Mouse (Mus musculus) olfactory bulb, adult 2 months (tissue): ENCODE measurements around the gene Skap2. TPM values are rescaled to one million over a fixed set of nuclear protein-coding genes. Genes with fewer than 3 reads are reported as not detected.

Experiments used
- H3K27ac ChIP-seq: fragments of 200-500 bp; 2 replicates; pipeline ENCODE4 v1.5.1; 2012; ENCODE audit warnings: low read depth, low read length; ENCODE audit not compliant: insufficient read depth
- H3K4me1 ChIP-seq: fragments of 200-500 bp; 2 replicates; pipeline ENCODE4 v1.6.1; 2012; ENCODE audit warnings: low read length; ENCODE audit not compliant: control insufficient read depth, insufficient read depth
- H3K4me3 ChIP-seq: fragments of 200-500 bp; 2 replicates; pipeline ENCODE4 v1.5.1; 2012; ENCODE audit warnings: mild to moderate bottlenecking, low read depth, low read length, moderate library complexity; ENCODE audit not compliant: insufficient read depth
- CTCF ChIP-seq: fragments of 200-500 bp; IDR thresholded peaks from 2 replicates; pipeline ENCODE4 v1.5.1; 2012; ENCODE audit warnings: low read depth, mild to moderate bottlenecking, low read length, moderate library complexity; ENCODE audit not compliant: insufficient read depth
- POLR2A ChIP-seq: fragments of 200-500 bp; IDR thresholded peaks from 2 replicates; pipeline ENCODE4 v1.6.1; 2012; ENCODE audit warnings: mild to moderate bottlenecking, low read depth, low read length, moderate library complexity; ENCODE audit not compliant: insufficient read depth
- WGBS: fragments of 180-500 bp; shearing (Covaris S2); methylation state at CpG from one replicate; pipeline ENCODE4 v1.1.7; 2018; 5-methylcytosine and 5-hydroxymethylcytosine counted together
- polyA plus RNA-seq: library from polyadenylated mRNA; stranded (reverse); fragments of >200 nt; gene quantifications from 2 replicates; pipeline ENCODE4 v1.2.4, GENCODE M21; 2012; ENCODE audit warnings: low replicate concordance; ENCODE audit not compliant: missing spikeins, insufficient read depth, insufficient read length

The Skap2 gene
- not detected in 2 replicates for polyA plus RNA-seq

- TF ChIP-seq CTCF (no peak), POLR2A (no peak)
- Histone ChIP-seq H3K27ac (no peak within 1 kb of the TSS), H3K4me3 (peak within 1 kb of the TSS; percentile 46), H3K4me1 (peaks cover 4% of the 10 kb centered on the region; the same call in 1 of the 2 replicates)
- WGBS = 2% methylated on average over 51 of the region's 51 CpGs
Measured at GRCm38 (mm10) chr6:52012409-52013244, at the start of gene Skap2. TSS of gene Skap2 (minus strand) at chr6:52012549.

DNA sequence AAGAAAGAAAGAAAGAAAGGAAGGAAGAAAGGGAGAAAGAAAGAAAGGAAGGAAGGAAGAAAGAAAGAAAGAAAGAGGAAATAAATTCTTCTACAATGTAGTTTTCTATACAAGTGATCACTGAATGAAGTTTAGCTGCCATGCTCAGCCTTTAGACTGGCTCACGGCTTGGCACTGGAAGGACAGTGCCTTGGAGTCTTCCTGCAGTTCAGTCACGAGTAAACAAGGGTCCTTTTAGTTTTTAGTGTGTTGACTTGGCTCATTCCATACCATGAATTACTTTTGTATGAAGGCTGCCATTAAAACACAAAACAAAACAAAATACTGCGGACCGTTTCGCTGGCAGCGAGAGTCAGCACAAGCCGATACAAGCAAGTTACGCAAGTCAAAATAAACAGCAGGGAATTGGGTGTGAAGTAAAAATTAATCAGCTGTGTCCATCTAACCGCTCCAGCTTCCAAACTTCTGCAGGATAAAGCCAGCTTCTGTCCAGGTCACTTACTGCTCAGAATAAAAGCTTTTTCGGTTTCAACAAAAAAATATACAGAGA is 46.6 kb upstream of the Skap2 start:
- no peak overlapping the region for H3K4me3 ChIP-seq
- no peaks in the 10 kb centered on the region for H3K4me1 ChIP-seq
- WGBS = 30% methylated on average over 10 of the region's 10 CpGs
- no peak overlapping the region for H3K27ac ChIP-seq
- no peak for TF ChIP-seq CTCF

GRCm38 (mm10) chr6:52058120-52058519 is 45.8 kb upstream of the Skap2 start:
- Histone ChIP-seq H3K4me3 (no peak overlapping the region), H3K27ac (no peak overlapping the region), H3K4me1 (no peaks in the 10 kb centered on the region)
- TF ChIP-seq POLR2A = no peak
- no peak for TF ChIP-seq CTCF
- whole genome bisulfite sequencing = 39% methylated on average over 5 of the region's 5 CpGs

DNA sequence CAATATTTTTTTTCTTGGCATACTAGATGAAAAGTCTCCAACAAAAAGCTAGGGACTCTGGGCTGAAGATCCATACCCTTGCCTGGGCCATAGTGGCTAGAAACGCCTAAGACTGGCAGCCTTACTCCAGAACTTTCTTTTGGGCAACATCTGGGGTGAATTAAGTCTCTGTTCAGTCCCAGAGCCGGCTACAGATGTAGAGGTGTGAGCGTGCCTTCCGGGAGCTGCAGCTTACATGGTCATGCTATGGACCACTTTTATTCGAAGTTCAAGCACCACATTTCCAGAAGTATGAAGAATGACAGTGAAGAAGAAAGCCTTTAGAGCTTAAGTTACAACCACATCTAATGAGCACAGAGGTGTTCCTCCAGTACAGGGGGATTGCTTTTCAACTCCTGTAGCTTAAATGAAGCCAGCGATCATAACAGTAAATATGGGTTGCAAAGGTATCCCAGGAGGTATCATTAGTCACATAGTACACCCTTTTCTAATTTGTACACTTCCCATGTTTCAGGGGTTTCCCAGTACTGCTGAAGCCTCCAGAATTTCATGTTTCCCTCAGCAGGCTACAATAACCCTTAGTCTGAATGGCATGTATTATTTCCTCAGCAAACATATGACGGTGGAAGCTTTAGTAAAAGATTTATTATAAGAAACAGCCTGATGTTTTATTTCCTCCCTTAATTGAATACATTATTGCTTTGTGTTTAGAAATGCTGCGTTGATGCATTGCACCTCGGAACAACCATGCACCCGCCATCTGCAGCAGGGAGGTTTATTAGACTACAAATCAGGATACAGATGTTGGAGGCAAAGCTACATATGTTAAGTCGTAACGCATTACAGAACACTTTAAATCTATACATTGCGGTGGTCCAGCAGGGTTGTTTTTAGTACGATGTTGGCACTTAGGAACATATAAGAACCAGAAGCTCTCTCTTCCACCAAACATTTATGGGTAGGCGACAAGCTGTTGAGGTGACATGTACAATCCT is 41.5 kb upstream of the Skap2 start:
- 91% methylated on average over 15 of the region's 15 CpGs for WGBS

DNA sequence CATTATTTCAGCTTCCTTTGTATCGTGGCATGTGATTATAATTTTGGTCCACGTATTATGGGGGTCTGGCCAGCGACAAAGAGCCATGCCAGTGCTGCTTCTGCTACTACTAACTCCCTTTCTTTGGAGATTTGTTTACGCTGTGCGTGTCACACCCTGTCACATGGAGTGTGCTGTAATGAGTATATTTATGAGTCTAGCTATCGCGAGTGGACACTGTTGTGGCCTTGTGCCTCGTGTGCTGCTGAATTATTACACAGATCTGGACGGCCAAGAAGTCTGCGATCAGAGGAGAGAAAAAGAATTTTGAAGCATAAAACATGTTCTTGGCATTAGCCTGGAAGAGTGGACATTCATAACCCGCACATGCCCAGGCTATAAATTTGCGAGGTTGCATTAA is 37.7 kb upstream of the Skap2 start:
- 89% methylated on average over 12 of the region's 12 CpGs for WGBS
- Histone ChIP-seq H3K4me3 (no peak overlapping the region), H3K27ac (no peak overlapping the region), H3K4me1 (no peaks in the 10 kb centered on the region)
- TF ChIP-seq CTCF (no peak), POLR2A (no peak)

More for the DNA sequence above, 41.5 kb upstream of the Skap2 start:
- H3K4me1 ChIP-seq = no peaks in the 10 kb centered on the region
- no peak overlapping the region for H3K27ac ChIP-seq
- TF ChIP-seq CTCF (no peak), POLR2A (no peak)
- H3K4me3 ChIP-seq = no peak overlapping the region

GRCm38 (mm10) chr6:52045517-52045916 is 33.2 kb upstream of the Skap2 start:
- 62% methylated on average over 5 of the region's 5 CpGs for WGBS
- H3K4me1 ChIP-seq = no peaks in the 10 kb centered on the region
- H3K4me3 ChIP-seq = no peak overlapping the region
- TF ChIP-seq POLR2A = no peak
- no peak for TF ChIP-seq CTCF
- no peak overlapping the region for H3K27ac ChIP-seq

DNA sequence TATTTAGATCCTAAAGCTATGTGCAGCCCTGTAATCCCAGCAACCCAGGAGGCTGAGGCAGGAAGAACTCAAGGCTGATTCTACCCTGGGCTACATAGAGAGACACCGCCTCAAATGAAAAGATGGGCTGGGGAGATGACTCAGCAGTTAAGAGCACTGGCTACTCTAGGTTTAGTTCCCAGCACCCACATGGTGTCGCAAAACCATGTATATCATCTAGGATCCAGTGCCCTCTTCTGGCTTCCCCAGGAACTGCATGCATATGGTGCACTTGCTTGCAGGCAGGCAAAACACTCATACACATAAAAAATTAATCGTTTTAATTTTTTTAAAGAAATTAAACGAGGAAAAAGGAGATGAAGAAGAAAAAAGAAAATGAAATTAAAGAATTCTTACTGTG is 23.7 kb upstream of the Skap2 start:
- Histone ChIP-seq H3K4me1 (no peaks in the 10 kb centered on the region), H3K4me3 (no peak overlapping the region), H3K27ac (no peak overlapping the region)
- WGBS = 80% methylated on average over 4 of the region's 4 CpGs
- TF ChIP-seq POLR2A (no peak), CTCF (no peak)

- Histone ChIP-seq H3K27ac (no peak overlapping the region), H3K4me1 (no peaks in the 10 kb centered on the region), H3K4me3 (no peak overlapping the region)
- WGBS = 64% methylated on average over 7 of the region's 7 CpGs
- no peak for TF ChIP-seq CTCF
- TF ChIP-seq POLR2A = no peak
Measured at GRCm38 (mm10) chr6:52031181-52031580, 18.8 kb upstream of the Skap2 start.

GRCm38 (mm10) chr6:52028131-52028530 is 15.8 kb upstream of the Skap2 start:
- no peak overlapping the region for H3K27ac ChIP-seq
- TF ChIP-seq POLR2A (no peak), CTCF (no peak)
- no peaks in the 10 kb centered on the region for H3K4me1 ChIP-seq
- 96% methylated on average over 7 of the region's 7 CpGs for WGBS
- no peak overlapping the region for H3K4me3 ChIP-seq
